Mouse (Mus musculus): ENCODE measurements at regions not wholly inside any gene's neighbourhood (a gene's known extent, or its start where the extent isn't known, plus 50 kb on each side); places are given as distances from the start of the nearest gene placed in this dataset.
"Not testable (repeated sequence)": the region's sequence is repeated elsewhere in the genome, so short reads cannot be mapped to it uniquely, and the experiment has no call there.

GRCm38 (mm10) chr10:43670745-43671144, 92.7 kb downstream of the Cd24a start:
- ATAC-seq (replicated peaks; ENCODE audit: low read depth, poor library complexity, severe bottlenecking), result no peak

- ATAC-seq (replicated peaks; ENCODE audit: low read depth, poor library complexity, severe bottlenecking), result peak; percentile 19; the same call in 1 of the 2 replicates
Measured at GRCm38 (mm10) chr10:43671785-43672184, 93.7 kb downstream of the Cd24a start.

- ATAC-seq (replicated peaks; ENCODE audit: low read depth, poor library complexity, severe bottlenecking), result 0 out of 2 replicates have a peak, but pooled peaks have one; percentile 4
Measured at GRCm38 (mm10) chr10:43672490-43672889, 94.4 kb downstream of the Cd24a start.

GRCm38 (mm10) chr10:43674749-43675148, 96.7 kb downstream of the Cd24a start:
- no peak for ATAC-seq (replicated peaks; ENCODE audit: low read depth, poor library complexity, severe bottlenecking)

GRCm38 (mm10) chr10:43675495-43675894, 97.4 kb downstream of the Cd24a start:
- not testable (repeated sequence) for ATAC-seq (replicated peaks; ENCODE audit: low read depth, poor library complexity, severe bottlenecking)

- ATAC-seq (replicated peaks; ENCODE audit: low read depth, poor library complexity, severe bottlenecking), result no peak; the same call in 1 of the 2 replicates
Measured at GRCm38 (mm10) chr10:43676289-43676688, 98.2 kb downstream of the Cd24a start.

- ATAC-seq (replicated peaks; ENCODE audit: low read depth, poor library complexity, severe bottlenecking), result 0 out of 2 replicates have a peak, but pooled peaks have one; percentile 36
Measured at GRCm38 (mm10) chr10:43684247-43685033, 106.4 kb downstream of the Cd24a start.

GRCm38 (mm10) chr10:43689161-43689913, 111.3 kb downstream of the Cd24a start:
- no peak for ATAC-seq (replicated peaks; ENCODE audit: low read depth, poor library complexity, severe bottlenecking)

GRCm38 (mm10) chr10:43689914-43690316, 111.8 kb downstream of the Cd24a start:
- no peak for ATAC-seq (replicated peaks; ENCODE audit: low read depth, poor library complexity, severe bottlenecking)

GRCm38 (mm10) chr10:43693974-43694373, 115.9 kb downstream of the Cd24a start:
- peak; percentile 15; the same call in 1 of the 2 replicates for ATAC-seq (replicated peaks; ENCODE audit: low read depth, poor library complexity, severe bottlenecking)

GRCm38 (mm10) chr10:43694508-43694907, 116.4 kb downstream of the Cd24a start:
- peak; percentile 76 for ATAC-seq (replicated peaks; ENCODE audit: low read depth, poor library complexity, severe bottlenecking)

- ATAC-seq (replicated peaks; ENCODE audit: low read depth, poor library complexity, severe bottlenecking), result no peak
Measured at GRCm38 (mm10) chr10:43695470-43695869, 117.4 kb downstream of the Cd24a start.

GRCm38 (mm10) chr10:43697917-43698316, 119.8 kb downstream of the Cd24a start:
- ATAC-seq (replicated peaks; ENCODE audit: low read depth, poor library complexity, severe bottlenecking), result no peak

- peak; percentile 45 for ATAC-seq (replicated peaks; ENCODE audit: low read depth, poor library complexity, severe bottlenecking)
Measured at GRCm38 (mm10) chr10:43700371-43701289, 122.5 kb downstream of the Cd24a start.

GRCm38 (mm10) chr10:43702895-43703294, 124.8 kb downstream of the Cd24a start:
- peak; percentile 52 for ATAC-seq (replicated peaks; ENCODE audit: low read depth, poor library complexity, severe bottlenecking)

- peak; percentile 12; the same call in 1 of the 2 replicates for ATAC-seq (replicated peaks; ENCODE audit: low read depth, poor library complexity, severe bottlenecking)
Measured at GRCm38 (mm10) chr10:43706001-43706988, 128.2 kb downstream of the Cd24a start.

GRCm38 (mm10) chr10:43707011-43707410, 128.9 kb downstream of the Cd24a start:
- ATAC-seq (replicated peaks; ENCODE audit: low read depth, poor library complexity, severe bottlenecking), result no peak

GRCm38 (mm10) chr10:43707821-43708373, 129.8 kb downstream of the Cd24a start:
- no peak for ATAC-seq (replicated peaks; ENCODE audit: low read depth, poor library complexity, severe bottlenecking)
